Mouse (Mus musculus) spleen, adult 2 months (tissue): ENCODE measurements around the gene Gm26620.

ENCODE experiments used
- CTCF ChIP-seq: fragments of 200-500 bp; IDR thresholded peaks from 2 replicates; pipeline ENCODE4 v1.5.1; 2011; ENCODE audit warnings: mild to moderate bottlenecking, inconsistent platforms; ENCODE audit not compliant: insufficient read depth, insufficient read length, insufficient replicate concordance; ENCODE audit errors: extremely low read depth
- POLR2A ChIP-seq: fragments of 200-500 bp; IDR thresholded peaks from 2 replicates; pipeline ENCODE4 v1.6.1; 2011; ENCODE audit warnings: low read depth, low read length, inconsistent platforms

GRCm38 (mm10) chr1:170876906-170877305 is 8.0 kb upstream of the Gm26620 start:
- TF ChIP-seq CTCF (no peak), POLR2A (no peak)
